Mouse (Mus musculus) heart, embryonic 12.5 days (tissue): ENCODE measurements at regions not wholly inside any gene's neighbourhood (a gene's known extent, or its start where the extent isn't known, plus 50 kb on each side); places are given as distances from the start of the nearest gene placed in this dataset.

Experiments
- ATAC-seq: fragments of 200-750 bp; cut with Nextera tagmentation; 2 replicates; pipeline ENCODE4 v1.8.0; 2017; ENCODE audit warnings: moderate TSS enrichment, moderate library complexity; ENCODE audit not compliant: insufficient number of reproducible peaks, low FRiP score
- H3K27ac ChIP-seq: fragments of 300-500 bp; sonication (generic); 2 replicates; pipeline ENCODE4 v1.5.1; 2016; ENCODE audit warnings: mild to moderate bottlenecking, moderate library complexity; ENCODE audit not compliant: poor library complexity, severe bottlenecking
- H3K27me3 ChIP-seq: fragments of 300-500 bp; sonication (generic); replicated peaks from 2 replicates; pipeline ENCODE4 v1.6.1; 2016; ENCODE audit warnings: mild to moderate bottlenecking, moderate library complexity
- H3K36me3 ChIP-seq: fragments of 300-500 bp; sonication (generic); 2 replicates; pipeline ENCODE4 v1.6.1; 2016; ENCODE audit warnings: mild to moderate bottlenecking, moderate library complexity
- H3K4me1 ChIP-seq: fragments of 300-500 bp; sonication (generic); replicated peaks from 2 replicates; pipeline ENCODE4 v1.6.1; 2016; ENCODE audit warnings: mild to moderate bottlenecking
- H3K4me2 ChIP-seq: fragments of 300-500 bp; sonication (generic); 2 replicates; pipeline ENCODE4 v1.6.1; 2016; ENCODE audit warnings: mild to moderate bottlenecking, moderate library complexity
- H3K4me3 ChIP-seq: fragments of 300-500 bp; sonication (generic); 2 replicates; pipeline ENCODE4 v1.5.1; 2016; ENCODE audit warnings: mild to moderate bottlenecking
- H3K9ac ChIP-seq: fragments of 300-500 bp; sonication (generic); 2 replicates; pipeline ENCODE4 v1.6.1; 2016; ENCODE audit warnings: mild to moderate bottlenecking, moderate library complexity
- H3K9me3 ChIP-seq: fragments of 300-500 bp; sonication (generic); replicated peaks from 2 replicates; pipeline ENCODE4 v1.6.1; 2016; ENCODE audit warnings: mild to moderate bottlenecking, moderate library complexity
- WGBS: fragments of 180-500 bp; shearing (Covaris S2); methylation state at CpG from one replicate; pipeline ENCODE4 v1.1.7; 2016; 5-methylcytosine and 5-hydroxymethylcytosine counted together

- Histone ChIP-seq H3K4me2 (no peak overlapping the region), H3K27ac (no peak overlapping the region), H3K36me3 (no peaks in the 10 kb centered on the region), H3K9ac (no peak overlapping the region), H3K4me3 (no peak overlapping the region), H3K27me3 (0 out of 2 replicates have a peak, but pooled peaks cover 4% of the 10 kb centered on the region), H3K4me1 (peaks cover 15% of the 10 kb centered on the region), H3K9me3 (no peaks in the 10 kb centered on the region)
- no peak for ATAC-seq
- WGBS: 27% methylated on average over 9 of the region's 9 CpGs
Measured at GRCm38 (mm10) chr3:52540862-52541380, 272.8 kb downstream of the Foxo1 start.

GRCm38 (mm10) chr3:52539813-52540378 is 271.8 kb downstream of the Foxo1 start:
- Histone ChIP-seq H3K4me3 (no peak overlapping the region), H3K4me2 (peak overlapping the region; percentile 31; the same call in 1 of the 2 replicates), H3K9ac (no peak overlapping the region), H3K27ac (no peak overlapping the region), H3K9me3 (no peaks in the 10 kb centered on the region), H3K4me1 (peaks cover 15% of the 10 kb centered on the region), H3K36me3 (no peaks in the 10 kb centered on the region), H3K27me3 (0 out of 2 replicates have a peak, but pooled peaks cover 4% of the 10 kb centered on the region)
- 43% methylated on average over 10 of the region's 10 CpGs for WGBS
- no peak for ATAC-seq

GRCm38 (mm10) chr3:52538306-52538705 is 270.2 kb downstream of the Foxo1 start:
- Histone ChIP-seq H3K36me3 (no peaks in the 10 kb centered on the region), H3K9ac (no peak overlapping the region), H3K9me3 (no peaks in the 10 kb centered on the region), H3K4me2 (no peak overlapping the region), H3K4me3 (no peak overlapping the region), H3K4me1 (peaks cover 15% of the 10 kb centered on the region), H3K27me3 (no peaks in the 10 kb centered on the region), H3K27ac (no peak overlapping the region)
- WGBS: 77% methylated on average over 4 of the region's 4 CpGs
- no peak for ATAC-seq

GRCm38 (mm10) chr3:52537362-52537911 is 269.3 kb downstream of the Foxo1 start:
- H3K4me2 ChIP-seq: no peak overlapping the region
- no peak overlapping the region for H3K4me3 ChIP-seq
- 68% methylated on average over 10 of the region's 10 CpGs for WGBS
- H3K27ac ChIP-seq: no peak overlapping the region
- no peaks in the 10 kb centered on the region for H3K36me3 ChIP-seq
- H3K4me1 ChIP-seq: peaks cover 15% of the 10 kb centered on the region
- H3K27me3 ChIP-seq: no peaks in the 10 kb centered on the region
- no peak overlapping the region for H3K9ac ChIP-seq
- H3K9me3 ChIP-seq: no peaks in the 10 kb centered on the region
- no peak for ATAC-seq

- no peak for ATAC-seq
- Histone ChIP-seq H3K4me1 (peaks cover 7% of the 10 kb centered on the region), H3K4me3 (no peak overlapping the region), H3K9ac (no peak overlapping the region), H3K9me3 (no peaks in the 10 kb centered on the region), H3K36me3 (no peaks in the 10 kb centered on the region), H3K4me2 (no peak overlapping the region), H3K27ac (no peak overlapping the region), H3K27me3 (no peaks in the 10 kb centered on the region)
- 70% methylated on average over 7 of the region's 7 CpGs for WGBS
Measured at GRCm38 (mm10) chr3:52535411-52536021, 267.4 kb downstream of the Foxo1 start.

- Histone ChIP-seq H3K4me2 (no peak overlapping the region), H3K9me3 (no peaks in the 10 kb centered on the region), H3K36me3 (no peaks in the 10 kb centered on the region), H3K4me3 (no peak overlapping the region), H3K27ac (no peak overlapping the region), H3K4me1 (no peaks in the 10 kb centered on the region), H3K9ac (no peak overlapping the region), H3K27me3 (no peaks in the 10 kb centered on the region)
- no peak for ATAC-seq
- WGBS: 76% methylated on average over 7 of the region's 7 CpGs
Measured at GRCm38 (mm10) chr3:52534118-52534517, 266.0 kb downstream of the Foxo1 start.

- no peak overlapping the region for H3K9ac ChIP-seq
- WGBS: 62% methylated on average over 8 of the region's 8 CpGs
- H3K4me3 ChIP-seq: no peak overlapping the region
- no peak for ATAC-seq
- H3K36me3 ChIP-seq: no peaks in the 10 kb centered on the region
- H3K27ac ChIP-seq: no peak overlapping the region
- H3K4me1 ChIP-seq: no peaks in the 10 kb centered on the region
- H3K27me3 ChIP-seq: no peaks in the 10 kb centered on the region
- H3K4me2 ChIP-seq: no peak overlapping the region
- H3K9me3 ChIP-seq: no peaks in the 10 kb centered on the region
Measured at GRCm38 (mm10) chr3:52531686-52532351, 263.7 kb downstream of the Foxo1 start.

- Histone ChIP-seq H3K4me2 (no peak overlapping the region), H3K4me1 (no peaks in the 10 kb centered on the region), H3K4me3 (no peak overlapping the region), H3K36me3 (no peaks in the 10 kb centered on the region), H3K9ac (no peak overlapping the region), H3K9me3 (no peaks in the 10 kb centered on the region), H3K27me3 (no peaks in the 10 kb centered on the region), H3K27ac (no peak overlapping the region)
- ATAC-seq: no peak
- 75% methylated on average over 7 of the region's 7 CpGs for WGBS
Measured at GRCm38 (mm10) chr3:52530406-52530970, 262.4 kb downstream of the Foxo1 start.

GRCm38 (mm10) chr3:52529136-52529535 is 261.0 kb downstream of the Foxo1 start:
- 77% methylated on average over 6 of the region's 6 CpGs for WGBS
- H3K9ac ChIP-seq: no peak overlapping the region
- H3K27me3 ChIP-seq: no peaks in the 10 kb centered on the region
- no peaks in the 10 kb centered on the region for H3K9me3 ChIP-seq
- no peak overlapping the region for H3K4me3 ChIP-seq
- H3K27ac ChIP-seq: no peak overlapping the region
- ATAC-seq: no peak
- H3K4me1 ChIP-seq: no peaks in the 10 kb centered on the region
- no peak overlapping the region for H3K4me2 ChIP-seq
- no peaks in the 10 kb centered on the region for H3K36me3 ChIP-seq

GRCm38 (mm10) chr3:52528521-52528920 is 260.4 kb downstream of the Foxo1 start:
- ATAC-seq: no peak
- no peak overlapping the region for H3K4me3 ChIP-seq
- no peaks in the 10 kb centered on the region for H3K9me3 ChIP-seq
- H3K27me3 ChIP-seq: no peaks in the 10 kb centered on the region
- no peak overlapping the region for H3K27ac ChIP-seq
- H3K4me1 ChIP-seq: no peaks in the 10 kb centered on the region
- no peaks in the 10 kb centered on the region for H3K36me3 ChIP-seq
- H3K9ac ChIP-seq: no peak overlapping the region
- 83% methylated on average over 7 of the region's 7 CpGs for WGBS
- H3K4me2 ChIP-seq: no peak overlapping the region

GRCm38 (mm10) chr3:52527781-52528180 is 259.6 kb downstream of the Foxo1 start:
- Histone ChIP-seq H3K27me3 (no peaks in the 10 kb centered on the region), H3K9ac (no peak overlapping the region), H3K4me2 (no peak overlapping the region), H3K27ac (no peak overlapping the region), H3K4me3 (no peak overlapping the region), H3K36me3 (no peaks in the 10 kb centered on the region), H3K4me1 (no peaks in the 10 kb centered on the region), H3K9me3 (no peaks in the 10 kb centered on the region)
- ATAC-seq: no peak
- WGBS: 59% methylated on average over 3 of the region's 3 CpGs
